Mouse (Mus musculus) MEL (cell line): ENCODE measurements around the gene Smim20. TPM values are rescaled to one million over a fixed set of nuclear protein-coding genes. Genes with fewer than 3 reads are reported as not detected.
A peak's percentile ranks its signal among the peaks of the same experiment; 100 is the strongest.

ENCODE experiments used
- DNase-seq: peaks from one replicate; pipeline ENCODE4 v3.0.0; 2011; ENCODE audit warnings: low read depth, low spot score
- H3K27ac ChIP-seq: 2 replicates; pipeline ENCODE4 v1.5.1; 2012; ENCODE audit warnings: low read depth, mild to moderate bottlenecking, control low read depth, low read length, moderate library complexity; ENCODE audit not compliant: control insufficient read depth
- H3K27me3 ChIP-seq, 2 experiments: fragments of 150-350 bp in 1 of 2; sonication (generic) in 1 of 2; 2 replicates each; pipeline ENCODE4 v1.6.1; 2012; ENCODE audit warnings: low read length in 2 of 2, mild to moderate bottlenecking in 2 of 2, improper control_type of control experiment in 1 of 2, moderate library complexity in 1 of 2; ENCODE audit not compliant: insufficient read depth in 2 of 2, control insufficient read depth in 1 of 2
- H3K36me3 ChIP-seq, 2 experiments: 2 replicates each; pipeline ENCODE4 v1.6.1; 2012 to 2014; ENCODE audit warnings: low read length in 2 of 2, improper control_type of control experiment in 1 of 2, inconsistent platforms in 1 of 2, mild to moderate bottlenecking in 1 of 2; ENCODE audit not compliant: insufficient read depth in 2 of 2, control insufficient read depth in 1 of 2
- H3K4me1 ChIP-seq, 2 experiments: fragments of 150-350 bp in 1 of 2; sonication (generic) in 1 of 2; 2 replicates each; pipeline ENCODE4 v1.6.1; 2012; ENCODE audit warnings: low read length in 2 of 2, improper control_type of control experiment in 1 of 2, mild to moderate bottlenecking in 1 of 2; ENCODE audit not compliant: insufficient read depth in 2 of 2, control insufficient read depth in 1 of 2
- H3K4me3 ChIP-seq, 2 experiments: fragments of 150-350 bp in 1 of 2; sonication (generic) in 1 of 2; 2 replicates each; pipeline ENCODE4 v1.5.1; 2012; ENCODE audit warnings: low read depth in 2 of 2, low read length in 2 of 2, mild to moderate bottlenecking in 2 of 2, moderate library complexity in 2 of 2, control low read depth in 1 of 2, improper control_type of control experiment in 1 of 2; ENCODE audit not compliant: control insufficient read depth in 1 of 2, insufficient read depth in 1 of 2
- H3K79me2 ChIP-seq: 2 replicates; pipeline ENCODE4 v1.6.1; 2012; ENCODE audit warnings: mild to moderate bottlenecking, low read length, moderate library complexity; ENCODE audit not compliant: control insufficient read depth, poor library complexity, insufficient read depth
- H3K9ac ChIP-seq: 2 replicates; pipeline ENCODE4 v1.6.1; 2012; ENCODE audit warnings: low read depth, mild to moderate bottlenecking, control low read depth, low read length, moderate library complexity; ENCODE audit not compliant: control insufficient read depth, poor library complexity, severe bottlenecking
- H3K9me3 ChIP-seq: fragments of 150-350 bp; sonication (generic); replicated peaks from 2 replicates; pipeline ENCODE4 v1.6.1; 2012; ENCODE audit warnings: mild to moderate bottlenecking, low read length, improper control_type of control experiment, moderate library complexity; ENCODE audit not compliant: insufficient read depth
- CHD1 ChIP-seq: IDR thresholded peaks from 2 replicates; pipeline ENCODE4 v1.6.1; 2012; ENCODE audit warnings: low read depth, mild to moderate bottlenecking, inconsistent platforms, low read length, improper control_type of control experiment
- CHD2 ChIP-seq: IDR thresholded peaks from 2 replicates; pipeline ENCODE4 v1.6.1; 2011; ENCODE audit warnings: low read length, improper control_type of control experiment
- CTCF ChIP-seq, 3 experiments: IDR thresholded peaks in 2 of 3; conservative IDR thresholded peaks in 1 of 3; 2 replicates each; pipeline ENCODE4 v1.5.1; 2011 to 2012; ENCODE audit warnings: low read length in 3 of 3, low read depth in 2 of 3, mild to moderate bottlenecking in 2 of 3, improper control_type of control experiment in 1 of 3, inconsistent platforms in 1 of 3, mixed read lengths in 1 of 3, moderate library complexity in 1 of 3; ENCODE audit not compliant: control insufficient read depth in 1 of 3, insufficient read depth in 1 of 3, poor library complexity in 1 of 3, severe bottlenecking in 1 of 3
- GABPA ChIP-seq: IDR thresholded peaks from 2 replicates; pipeline ENCODE4 v1.6.1; 2012; ENCODE audit warnings: low read depth, mild to moderate bottlenecking, inconsistent platforms, low read length, improper control_type of control experiment, moderate library complexity
- MAFK ChIP-seq: IDR thresholded peaks from 2 replicates; pipeline ENCODE4 v1.6.1; 2011; ENCODE audit warnings: low read depth, mild to moderate bottlenecking, low read length, improper control_type of control experiment, borderline replicate concordance
- MAX ChIP-seq: IDR thresholded peaks from 2 replicates; pipeline ENCODE4 v1.6.1; 2011; ENCODE audit warnings: low read length, improper control_type of control experiment
- MAZ ChIP-seq: IDR thresholded peaks from 2 replicates; pipeline ENCODE4 v1.6.1; 2012; ENCODE audit warnings: low read depth, mild to moderate bottlenecking, inconsistent platforms, low read length, improper control_type of control experiment
- MEF2A ChIP-seq: IDR thresholded peaks from 2 replicates; pipeline ENCODE4 v1.6.1; 2014; ENCODE audit warnings: low read depth, mild to moderate bottlenecking, inconsistent platforms, low read length, improper control_type of control experiment; ENCODE audit not compliant: poor library complexity, insufficient replicate concordance, severe bottlenecking; ENCODE audit errors: extremely low read depth
- MXI1 ChIP-seq: IDR thresholded peaks from 2 replicates; pipeline ENCODE4 v1.6.1; 2011; ENCODE audit warnings: mild to moderate bottlenecking, low read depth, low read length, improper control_type of control experiment
- NELFE ChIP-seq: IDR thresholded peaks from 2 replicates; pipeline ENCODE4 v1.6.1; 2011; ENCODE audit warnings: low read depth, low read length, improper control_type of control experiment
- POLR2AphosphoS2 ChIP-seq: IDR thresholded peaks from 2 replicates; pipeline ENCODE4 v1.6.1; 2011; ENCODE audit warnings: low read length, improper control_type of control experiment
- RAD21 ChIP-seq: IDR thresholded peaks from 2 replicates; pipeline ENCODE4 v1.6.1; 2011; ENCODE audit warnings: mild to moderate bottlenecking, low read depth, low read length, improper control_type of control experiment
- SIN3A ChIP-seq: IDR thresholded peaks from 2 replicates; pipeline ENCODE4 v1.6.1; 2012; ENCODE audit warnings: low read length, improper control_type of control experiment, inconsistent platforms
- SMC3 ChIP-seq: IDR thresholded peaks from 2 replicates; pipeline ENCODE4 v1.6.1; 2011; ENCODE audit warnings: low read depth, low read length, improper control_type of control experiment
- TAL1 ChIP-seq: IDR thresholded peaks from 2 replicates; pipeline ENCODE4 v1.6.1; 2012; ENCODE audit warnings: mild to moderate bottlenecking, inconsistent platforms, low read length, moderate library complexity, mixed read lengths
- TBP ChIP-seq: IDR thresholded peaks from 2 replicates; pipeline ENCODE4 v1.8.0; 2011; ENCODE audit warnings: low read depth, low read length, improper control_type of control experiment
- USF1 ChIP-seq: IDR thresholded peaks from 2 replicates; pipeline ENCODE4 v1.6.1; 2014; ENCODE audit warnings: low read depth, mild to moderate bottlenecking, inconsistent platforms, low read length, improper control_type of control experiment, moderate library complexity
- ZC3H11A ChIP-seq: IDR thresholded peaks from 2 replicates; pipeline ENCODE4 v1.6.1; 2012; ENCODE audit warnings: low read depth, mild to moderate bottlenecking, inconsistent platforms, low read length, improper control_type of control experiment
- ZKSCAN1 ChIP-seq: IDR thresholded peaks from 2 replicates; pipeline ENCODE4 v1.6.1; 2012; ENCODE audit warnings: low read depth, mild to moderate bottlenecking, inconsistent platforms, low read length, improper control_type of control experiment, moderate library complexity
- ZMIZ1 ChIP-seq: IDR thresholded peaks from 2 replicates; pipeline ENCODE4 v1.6.1; 2012; ENCODE audit warnings: low read depth, mild to moderate bottlenecking, inconsistent platforms, low read length, improper control_type of control experiment, moderate library complexity
- ZNF384 ChIP-seq: IDR thresholded peaks from 2 replicates; pipeline ENCODE4 v1.6.1; 2012; ENCODE audit warnings: low read depth, mild to moderate bottlenecking, inconsistent platforms, low read length, improper control_type of control experiment
- polyA plus RNA-seq, 2 experiments: library from polyadenylated mRNA; stranded (reverse) in 1 of 2; unstranded in 1 of 2; fragments of >175 nt in 1 of 2; fragments of >200 nt in 1 of 2; gene quantifications; 2 replicates each; pipeline versions ENCODE4 v1.2.1 to v1.2.4; 2012; ENCODE audit warnings: low replicate concordance in 2 of 2, low read depth in 1 of 2; ENCODE audit not compliant: insufficient read length in 2 of 2, insufficient read depth in 1 of 2, missing spikeins in 1 of 2
- total RNA-seq: library from RNA; depleted of rRNA; stranded (reverse); fragments of 300-350 nt; gene quantifications from 2 replicates; pipeline ENCODE4 v1.2.3, GENCODE M21; 2012

Gene Smim20
- total and polyA plus RNA-seq, 3 experiments: 54.5 to 57.7 TPM; not detected in 1

DNA sequence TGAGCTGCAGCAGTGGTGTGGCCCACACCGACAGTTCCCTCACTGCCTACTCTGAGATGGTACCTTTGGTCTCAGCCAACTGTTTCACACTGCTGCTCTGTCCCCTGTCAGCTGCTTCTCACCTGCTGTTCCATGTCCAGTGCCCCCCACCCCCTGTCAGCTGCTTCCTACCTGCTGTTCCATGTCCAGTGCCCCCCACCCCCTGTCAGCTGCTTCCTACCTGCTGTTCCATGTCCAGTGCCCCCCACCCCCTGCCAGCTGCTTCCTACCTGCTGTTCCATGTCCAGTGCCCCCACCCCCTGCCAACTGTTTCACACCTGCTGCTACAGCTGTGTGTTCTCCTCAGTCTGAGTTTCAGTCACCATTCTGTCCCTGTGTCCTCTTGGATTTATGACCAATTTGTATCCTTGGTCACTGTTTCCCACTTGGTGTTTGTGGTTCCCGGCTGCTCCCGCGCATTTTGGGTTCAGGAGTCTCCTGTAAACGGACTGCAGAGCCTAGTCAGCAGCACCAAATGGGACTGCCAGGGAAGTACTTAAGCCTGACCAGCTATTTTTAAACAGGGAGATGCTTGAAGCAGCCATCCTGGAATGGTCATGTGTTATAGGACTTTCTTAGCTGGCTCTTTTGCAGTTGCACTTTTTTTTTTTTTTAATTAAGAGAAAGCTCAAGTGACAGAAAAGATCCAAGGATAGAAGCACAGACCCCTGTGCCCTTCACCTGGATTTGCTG is 7.0 kb downstream of the Smim20 start:
- Histone ChIP-seq H3K36me3 (peaks cover 0 to 19% of the 10 kb centered on the region in 2 experiments; a peak in 2 of 4 replicates), H3K79me2 (peaks cover 14% of the 10 kb centered on the region; the same call in 1 of the 2 replicates), H3K27me3 (no peaks in the 10 kb centered on the region), H3K4me3 (no peak overlapping the region), H3K9me3 (no peaks in the 10 kb centered on the region), H3K4me1 (peaks cover 7 to 26% of the 10 kb centered on the region in 2 experiments; a peak in 3 of 4 replicates), H3K27ac (no peak overlapping the region), H3K9ac (no peak overlapping the region)
- DNase-seq: no peak
- TF ChIP-seq MAX (no peak), USF1 (no peak), ZNF384 (no peak), ZKSCAN1 (no peak), SIN3A (no peak), NELFE (no peak), CHD1 (no peak), RAD21 (no peak), MXI1 (no peak), MAZ (no peak), CHD2 (no peak), MAFK (no peak), MEF2A (no peak), TBP (no peak), ZMIZ1 (no peak), GABPA (no peak), ZC3H11A (no peak), TAL1 (no peak)

DNA sequence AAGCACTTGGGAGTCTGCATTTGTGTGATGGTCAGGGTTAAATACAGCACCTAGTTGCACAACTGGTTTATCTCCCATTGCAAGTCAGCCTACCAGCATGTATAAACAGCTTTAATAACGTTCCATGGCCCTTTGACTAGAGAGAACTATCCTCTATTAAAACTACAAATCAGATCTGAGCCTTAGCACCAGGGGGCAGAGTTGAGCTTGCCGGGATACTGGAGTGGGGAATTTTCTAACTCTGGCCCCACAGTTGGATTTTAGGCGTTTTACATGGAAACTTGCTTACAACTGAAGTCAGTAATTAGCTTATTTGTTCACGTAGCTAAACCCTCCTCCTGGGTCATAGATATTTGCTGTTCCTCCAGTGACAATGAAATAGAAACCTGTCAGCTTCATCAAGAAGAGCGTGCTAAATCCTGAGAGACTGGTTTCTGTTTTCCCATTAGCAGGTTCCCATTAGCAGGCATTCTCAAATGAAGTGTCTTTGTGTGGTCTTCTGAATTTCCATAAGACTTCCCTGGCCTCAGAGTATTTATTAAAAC is 8.0 kb downstream of the Smim20 start:
- no peaks in the 10 kb centered on the region for H3K27me3 ChIP-seq
- H3K36me3 ChIP-seq: peaks cover 0 to 16% of the 10 kb centered on the region in 2 experiments; a peak in 2 of 4 replicates
- peak; percentile 24 for DNase-seq
- H3K9ac ChIP-seq: no peak overlapping the region
- no peak for TF ChIP-seq POLR2AphosphoS2
- no peak for TF ChIP-seq GABPA
- TF ChIP-seq CTCF (IDR thresholded peaks at IDR 0.05 in 2 of 3, conservative IDR thresholded peaks at IDR 0.05 in 1 of 3; ENCODE audit: control insufficient read depth in 1 of 3, insufficient read depth in 1 of 3, low read depth in 2 of 3, low read length in 3 of 3, poor library complexity in 1 of 3, severe bottlenecking in 1 of 3): peak; percentile 38 to 51 (median 44)
- TF ChIP-seq SMC3: peak; percentile 38
- TF ChIP-seq MAFK: no peak
- TF ChIP-seq USF1: no peak
- TF ChIP-seq TBP: no peak
- H3K27ac ChIP-seq: no peak overlapping the region
- H3K4me3 ChIP-seq: no peak overlapping the region
- H3K4me1 ChIP-seq: peaks cover 5 to 18% of the 10 kb centered on the region in 2 experiments; a peak in 3 of 4 replicates
- H3K9me3 ChIP-seq: no peaks in the 10 kb centered on the region
- H3K79me2 ChIP-seq: peaks cover 6% of the 10 kb centered on the region; the same call in 1 of the 2 replicates
